Mouse (Mus musculus) kidney, postnatal 0 days (tissue): Measurements from ENCODE around the gene Caskin2. TPM values are rescaled to one million over a fixed set of nuclear protein-coding genes. Genes with fewer than 3 reads are reported as not detected.

Experiments
- ATAC-seq: fragments of 200-750 bp; cut with Nextera tagmentation; replicated peaks from 2 replicates; pipeline ENCODE4 v1.8.0; 2017; ENCODE audit warnings: low read depth, moderate number of reproducible peaks, moderate TSS enrichment, moderate library complexity; ENCODE audit not compliant: low FRiP score
- DNase-seq: peaks from one replicate; pipeline ENCODE4 v3.0.0-alpha.2; 2016; ENCODE audit warnings: low spot score
- H3K27ac ChIP-seq: fragments of 300-500 bp; sonication (generic); 2 replicates; pipeline ENCODE4 v1.5.1; 2014; ENCODE audit warnings: mild to moderate bottlenecking
- H3K27me3 ChIP-seq: fragments of 300-500 bp; sonication (generic); 2 replicates; pipeline ENCODE4 v1.6.1; 2014; ENCODE audit warnings: low read length, mixed read lengths; ENCODE audit not compliant: insufficient read depth
- H3K36me3 ChIP-seq: fragments of 300-500 bp; sonication (generic); 2 replicates; pipeline ENCODE4 v1.6.1; 2014; ENCODE audit warnings: low read length, mixed read lengths; ENCODE audit not compliant: insufficient read depth
- H3K4me1 ChIP-seq: fragments of 300-500 bp; sonication (generic); replicated peaks from 2 replicates; pipeline ENCODE4 v1.6.1; 2014; ENCODE audit warnings: antibody characterized with exemption, low read length, mixed read lengths; ENCODE audit not compliant: insufficient read depth
- H3K4me2 ChIP-seq: fragments of 300-500 bp; sonication (generic); 2 replicates; pipeline ENCODE4 v1.6.1; 2014; ENCODE audit warnings: mild to moderate bottlenecking, low read length, moderate library complexity, mixed read lengths
- H3K4me3 ChIP-seq: fragments of 300-500 bp; sonication (generic); replicated peaks from 2 replicates; pipeline ENCODE4 v1.5.1; 2014; ENCODE audit warnings: low read depth, low read length
- H3K9ac ChIP-seq: fragments of 300-500 bp; sonication (generic); 2 replicates; pipeline ENCODE4 v1.6.1; 2014; ENCODE audit warnings: low read depth, low read length
- H3K9me3 ChIP-seq: fragments of 300-500 bp; sonication (generic); replicated peaks from 2 replicates; pipeline ENCODE4 v1.6.1; 2016; ENCODE audit warnings: low read length, inconsistent platforms, mixed read lengths
- CTCF ChIP-seq: IDR thresholded peaks from 2 replicates; pipeline ENCODE4 v1.5.1; 2016; ENCODE audit warnings: antibody characterized with exemption, low read depth, mild to moderate bottlenecking, moderate library complexity
- whole genome bisulfite sequencing: fragments of 180-500 bp; shearing (Covaris S2); extraction: QIAGEN DNeasy Blood & Tissue Kit; methylation state at CpG from one replicate; pipeline ENCODE4 v1.1.7; 2014; 5-methylcytosine and 5-hydroxymethylcytosine counted together
- polyA plus RNA-seq: library from polyadenylated mRNA; unstranded; fragments of >200 nt; fragmentation: Nextera tagmentation; extraction: Ambion mirVana; gene quantifications from 2 replicates; pipeline ENCODE4 v1.2.1, GENCODE M21; 2015

Gene Caskin2
- polyA plus RNA-seq, 1 experiment from 2014 or later, result 14.4 TPM

DNA sequence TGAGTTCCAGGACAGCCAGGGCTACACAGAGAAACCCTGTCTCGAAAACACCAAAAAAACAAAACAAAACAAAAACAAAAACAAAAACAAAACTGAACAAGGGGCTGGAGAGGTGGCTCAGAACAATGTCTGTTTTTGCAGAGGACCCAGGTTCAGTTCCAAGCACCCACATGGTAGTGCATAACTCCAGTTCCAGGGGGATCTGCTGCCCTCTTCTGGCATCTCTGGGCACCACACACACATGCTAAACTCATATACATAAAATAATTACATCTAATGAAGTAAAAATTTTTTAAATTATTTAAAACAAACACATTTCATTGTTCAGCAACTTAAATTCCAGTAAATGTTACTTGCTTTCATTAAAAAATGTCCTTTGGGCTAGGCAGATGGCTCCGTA lies 32.4 kb upstream of the Caskin2 start:
- no peak for ATAC-seq
- 98% methylated on average over 2 of the region's 2 CpGs for WGBS
- no peaks in the 10 kb centered on the region for H3K9me3 ChIP-seq

DNA sequence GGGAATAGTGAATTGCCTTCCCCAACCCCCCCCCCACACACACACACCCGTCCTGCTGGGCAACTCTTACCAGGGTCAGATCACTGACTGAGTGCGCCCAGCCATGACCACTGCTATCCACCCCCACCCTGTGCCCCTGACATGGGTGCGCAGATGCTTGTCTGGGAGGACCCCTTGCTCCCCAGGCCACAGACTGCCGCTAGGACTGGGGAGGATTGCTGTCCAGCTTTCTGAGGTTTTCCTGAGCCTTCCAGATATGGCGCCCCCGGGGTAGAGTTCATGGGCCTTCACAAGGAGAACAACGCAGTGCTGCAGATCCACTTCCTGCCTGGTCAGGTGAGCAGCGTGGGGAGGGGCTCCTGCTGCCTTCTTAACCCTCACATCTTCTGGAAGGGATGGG lies 30.8 kb upstream of the Caskin2 start:
- ATAC-seq (peak; percentile 80), DNase-seq (no peak)
- TF ChIP-seq CTCF, result no peak
- Histone ChIP-seq H3K36me3 (peaks cover 19% of the 10 kb centered on the region), H3K4me1 (peaks cover 30% of the 10 kb centered on the region), H3K27ac (peak overlapping the region; percentile 88), H3K4me3 (no peak overlapping the region), H3K9me3 (no peaks in the 10 kb centered on the region), H3K27me3 (no peaks in the 10 kb centered on the region), H3K4me2 (0 out of 2 replicates have a peak overlapping the region, but pooled peaks have one; percentile 7), H3K9ac (no peak overlapping the region)
- 43% methylated on average over 8 of the region's 8 CpGs for WGBS

More for the DNA sequence above, 32.4 kb upstream of the Caskin2 start:
- Histone ChIP-seq H3K9ac (no peak overlapping the region), H3K4me3 (no peak overlapping the region), H3K4me1 (peaks cover 23% of the 10 kb centered on the region), H3K27ac (no peak overlapping the region), H3K27me3 (no peaks in the 10 kb centered on the region), H3K36me3 (peaks cover 31% of the 10 kb centered on the region), H3K4me2 (no peak overlapping the region)
- TF ChIP-seq CTCF, result peak; percentile 28; the same call in 1 of the 2 replicates
- no peak for DNase-seq

DNA sequence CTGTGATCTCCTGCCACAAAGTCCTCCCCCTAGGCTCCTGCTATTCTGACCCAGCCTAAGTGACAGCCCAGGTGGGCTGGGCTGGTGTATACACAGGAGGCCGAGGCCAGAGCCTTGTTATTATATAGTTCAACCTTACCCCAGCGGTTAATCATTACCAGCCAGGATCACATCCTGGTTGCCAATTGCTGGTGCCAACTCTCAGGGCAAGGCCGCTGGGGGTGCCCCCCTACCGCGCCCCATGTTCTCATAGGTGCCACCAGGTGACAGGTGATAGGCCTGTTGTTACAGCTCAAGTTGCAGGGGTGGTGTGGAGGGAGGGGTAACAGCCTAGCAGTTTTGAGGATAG lies 30.4 kb upstream of the Caskin2 start:
- Histone ChIP-seq H3K9me3 (no peaks in the 10 kb centered on the region), H3K36me3 (peaks cover 17% of the 10 kb centered on the region), H3K4me2 (0 out of 2 replicates have a peak overlapping the region, but pooled peaks have one; percentile 7), H3K4me1 (peaks cover 33% of the 10 kb centered on the region), H3K4me3 (no peak overlapping the region), H3K9ac (no peak overlapping the region), H3K27me3 (no peaks in the 10 kb centered on the region), H3K27ac (peak overlapping the region; percentile 88)
- DNase-seq (peak; percentile 61), ATAC-seq (peak; percentile 86)
- no peak for TF ChIP-seq CTCF
- WGBS, result 65% methylated on average over 5 of the region's 5 CpGs

DNA sequence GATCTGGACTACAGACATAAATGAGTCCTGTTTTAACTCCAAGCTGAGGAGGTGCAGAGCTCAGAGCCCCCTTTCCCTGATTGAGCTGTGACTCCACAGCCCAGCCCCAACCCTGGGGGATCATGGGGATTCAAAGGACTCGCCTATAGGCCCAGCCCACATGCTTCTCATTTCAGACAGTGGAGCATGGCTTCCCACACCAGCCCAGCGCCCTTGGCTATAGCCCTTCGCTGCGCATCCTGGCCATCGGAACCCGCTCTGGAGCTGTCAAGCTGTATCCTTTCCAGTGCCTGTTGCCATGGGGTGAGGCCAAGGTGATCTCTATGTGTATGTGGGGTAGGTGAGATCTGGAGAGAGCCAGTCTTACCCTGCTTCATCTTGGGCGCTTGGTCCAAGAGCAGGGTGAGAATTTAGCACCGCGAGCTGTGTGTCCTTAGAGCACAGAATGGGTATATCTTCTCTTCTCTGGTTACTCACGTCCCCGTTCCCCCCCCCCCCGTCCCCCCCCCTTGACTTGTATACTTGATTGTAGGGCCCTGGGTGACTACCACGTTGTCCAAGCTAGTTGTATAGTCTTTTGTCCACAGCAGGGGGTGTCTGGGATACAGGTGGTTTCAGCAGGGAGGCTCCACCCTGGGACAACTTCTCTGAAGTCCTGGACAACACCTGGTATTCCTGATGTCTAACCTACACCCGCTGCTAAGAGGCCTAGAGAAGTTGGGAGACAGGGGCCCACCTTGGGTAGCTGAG lies 29.9 kb upstream of the Caskin2 start:
- 77% methylated on average over 11 of the region's 14 CpGs for WGBS
- no peak for TF ChIP-seq CTCF
- ATAC-seq, result no peak
- DNase-seq, result no peak
- Histone ChIP-seq H3K4me1 (peaks cover 38% of the 10 kb centered on the region), H3K9me3 (no peaks in the 10 kb centered on the region), H3K9ac (no peak overlapping the region), H3K4me2 (no peak overlapping the region), H3K27me3 (no peaks in the 10 kb centered on the region), H3K27ac (peak overlapping the region; percentile 88), H3K4me3 (no peak overlapping the region), H3K36me3 (peaks cover 14% of the 10 kb centered on the region)

DNA sequence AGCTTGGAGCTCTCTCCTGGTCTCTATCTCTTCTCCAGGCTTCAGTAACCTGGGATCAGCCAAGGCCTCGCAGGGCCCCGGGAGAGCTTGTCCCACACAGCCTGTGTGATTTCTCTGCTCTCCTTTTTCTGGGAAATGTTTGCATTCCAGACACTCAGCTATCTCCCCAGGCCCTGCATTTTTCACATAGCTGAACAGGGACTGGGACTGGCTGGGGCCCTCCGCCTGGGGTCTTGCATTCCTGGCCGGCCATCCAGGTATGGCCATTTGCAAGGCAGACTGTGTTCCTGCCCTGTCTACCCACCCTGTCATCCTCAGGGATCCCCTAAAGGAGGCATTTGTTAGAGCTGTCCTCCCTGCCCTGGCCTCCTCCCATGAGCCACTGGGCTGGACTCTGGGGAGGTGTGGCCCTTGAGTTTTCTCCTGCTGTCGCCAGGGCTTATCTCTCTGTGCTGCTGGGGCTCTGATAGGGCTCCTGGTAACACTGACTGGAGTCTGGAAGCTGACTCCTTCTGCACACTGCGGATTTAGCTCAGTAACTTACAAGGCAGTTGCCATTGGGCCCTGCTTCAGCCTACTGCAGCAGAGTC lies 28.6 kb upstream of the Caskin2 start:
- peaks cover 7% of the 10 kb centered on the region for H3K36me3 ChIP-seq
- H3K27ac ChIP-seq, result peak overlapping the region; percentile 88
- WGBS, result 21% methylated on average over 6 of the region's 6 CpGs
- peaks cover 38% of the 10 kb centered on the region for H3K4me1 ChIP-seq
- no peak overlapping the region for H3K4me3 ChIP-seq
- peak; percentile 66 for DNase-seq
- H3K9ac ChIP-seq, result no peak overlapping the region
- no peak for ATAC-seq
- H3K4me2 ChIP-seq, result no peak overlapping the region
- no peak for TF ChIP-seq CTCF
- no peaks in the 10 kb centered on the region for H3K27me3 ChIP-seq
- H3K9me3 ChIP-seq, result no peaks in the 10 kb centered on the region

DNA sequence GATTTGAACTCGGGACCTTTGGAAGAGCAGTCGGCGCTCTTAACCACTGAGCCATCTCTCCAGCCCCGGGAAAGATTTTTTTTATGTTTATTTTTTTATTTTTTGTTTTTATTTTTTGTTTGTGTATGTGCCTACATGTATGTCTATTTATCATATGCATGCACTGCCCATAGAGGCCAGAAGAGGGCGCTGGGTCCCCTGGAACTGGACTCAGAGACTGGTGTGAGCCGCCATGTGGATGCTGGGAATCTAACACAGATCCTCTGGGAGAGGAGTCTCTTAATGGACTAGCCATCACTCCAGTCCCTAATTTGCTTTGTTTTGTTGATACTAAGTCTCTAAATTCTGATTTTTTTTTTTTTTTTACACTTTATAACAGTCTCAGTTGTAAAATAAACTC lies 27.6 kb upstream of the Caskin2 start:
- H3K27ac ChIP-seq, result peak overlapping the region; percentile 88
- peaks cover 38% of the 10 kb centered on the region for H3K4me1 ChIP-seq
- H3K4me3 ChIP-seq, result no peak overlapping the region
- no peaks in the 10 kb centered on the region for H3K27me3 ChIP-seq
- no peaks in the 10 kb centered on the region for H3K9me3 ChIP-seq
- H3K36me3 ChIP-seq, result peaks cover 3% of the 10 kb centered on the region
- ATAC-seq (no peak), DNase-seq (no peak)
- TF ChIP-seq CTCF, result peak; percentile 50
- WGBS, result 88% methylated on average over 6 of the region's 6 CpGs
- H3K9ac ChIP-seq, result no peak overlapping the region
- no peak overlapping the region for H3K4me2 ChIP-seq
